Mouse (Mus musculus): ENCODE results near the gene Abca1. TPM values are rescaled to one million over a fixed set of nuclear protein-coding genes. Genes with fewer than 3 reads are reported as not detected.

Abca1 gene
- total and polyA plus RNA-seq, 3 experiments = 8.4 to 9.0 TPM; not detected in 1

GRCm38 (mm10) chr4:53009183-53009582 lies 150.5 kb downstream of the Abca1 start:
- Histone ChIP-seq H3K27me3 (ENCODE audit: control insufficient read depth in 1 of 2, insufficient read depth in 2 of 2, low read length in 2 of 2) (no peaks in the 10 kb centered on the region; a peak in 2 of 4 replicates), H3K27ac (ENCODE audit: control insufficient read depth, low read depth, low read length) (no peak overlapping the region), H3K36me3 (ENCODE audit: control insufficient read depth in 1 of 2, insufficient read depth in 2 of 2, low read length in 2 of 2) (no peaks in the 10 kb centered on the region; a peak in 1 of 4 replicates), H3K9me3 (replicated peaks; ENCODE audit: insufficient read depth, low read length) (no peaks in the 10 kb centered on the region), H3K79me2 (ENCODE audit: control insufficient read depth, insufficient read depth, low read length, poor library complexity) (peaks cover 2% of the 10 kb centered on the region; the same call in 1 of the 2 replicates), H3K4me1 (ENCODE audit: control insufficient read depth in 1 of 2, insufficient read depth in 2 of 2, low read length in 2 of 2) (peaks cover 0 to 3% of the 10 kb centered on the region in 2 experiments; a peak in 1 of 4 replicates), H3K9ac (ENCODE audit: control insufficient read depth, low read depth, low read length, poor library complexity, severe bottlenecking) (no peak overlapping the region), H3K4me3 (ENCODE audit: control insufficient read depth in 1 of 2, insufficient read depth in 1 of 2, low read depth in 2 of 2, low read length in 2 of 2) (no peak overlapping the region)
- TF ChIP-seq RAD21 (IDR thresholded peaks at IDR 0.05; ENCODE audit: low read depth, low read length) (peak; percentile 48), MAFK (IDR thresholded peaks at IDR 0.05; ENCODE audit: borderline replicate concordance, low read depth, low read length) (no peak), NELFE (IDR thresholded peaks at IDR 0.05; ENCODE audit: low read depth, low read length) (no peak), E2F4 (IDR thresholded peaks at IDR 0.05; ENCODE audit: borderline replicate concordance, low read depth, low read length) (no peak), ZC3H11A (IDR thresholded peaks at IDR 0.05; ENCODE audit: low read depth, low read length) (no peak), CTCF (IDR thresholded peaks at IDR 0.05 in 2 of 3, conservative IDR thresholded peaks at IDR 0.05 in 1 of 3; ENCODE audit: control insufficient read depth in 1 of 3, insufficient read depth in 1 of 3, low read depth in 2 of 3, low read length in 3 of 3, poor library complexity in 1 of 3, severe bottlenecking in 1 of 3) (peak in 2 of 3 experiments; percentile 7 to 37; a peak in 2 of 6 replicates), BHLHE40 (IDR thresholded peaks at IDR 0.05; ENCODE audit: borderline replicate concordance, low read depth, low read length) (no peak), POLR2AphosphoS5 (IDR thresholded peaks at IDR 0.05; ENCODE audit: borderline replicate concordance, low read depth, low read length) (no peak), RCOR1 (IDR thresholded peaks at IDR 0.05; ENCODE audit: low read depth, low read length) (no peak), TCF12 (IDR thresholded peaks at IDR 0.05; ENCODE audit: low read depth, low read length) (no peak), MXI1 (IDR thresholded peaks at IDR 0.05; ENCODE audit: low read depth, low read length) (no peak), SMC3 (IDR thresholded peaks at IDR 0.05; ENCODE audit: low read depth, low read length) (peak; percentile 34), GABPA (IDR thresholded peaks at IDR 0.05; ENCODE audit: low read depth, low read length) (no peak), HCFC1 (IDR thresholded peaks at IDR 0.05; ENCODE audit: low read depth, low read length) (no peak)
- peak; percentile 33 for DNase-seq (ENCODE audit: low read depth, low spot score)

DNA sequence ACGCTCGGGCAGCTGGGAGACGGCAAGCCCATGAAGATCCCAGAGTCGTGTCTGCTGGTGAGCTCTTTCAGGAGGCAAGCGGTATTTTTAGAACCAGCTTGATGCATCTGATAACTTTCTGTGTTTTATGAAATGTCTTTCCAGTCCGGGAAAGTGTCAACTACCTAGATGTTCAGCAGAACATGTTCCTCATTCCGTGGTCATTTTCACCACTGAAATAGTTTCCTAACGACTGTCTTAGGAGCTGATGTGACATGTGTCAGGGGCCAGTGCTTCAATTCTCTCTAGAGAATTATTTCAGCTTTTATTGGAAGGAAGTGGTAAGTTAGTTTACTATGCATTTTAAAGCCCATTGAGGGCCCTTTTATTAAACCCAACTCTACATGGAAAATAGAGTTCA lies 159.5 kb downstream of the Abca1 start:
- no peak for TF ChIP-seq ELF1 (IDR thresholded peaks at IDR 0.05; ENCODE audit: low read depth, low read length)
- TF ChIP-seq MYC (IDR thresholded peaks at IDR 0.05; ENCODE audit: low read depth, low read length) = no peak
- no peak for TF ChIP-seq TAL1 (IDR thresholded peaks at IDR 0.05; ENCODE audit: low read length)
- no peak for TF ChIP-seq USF2 (IDR thresholded peaks at IDR 0.05; ENCODE audit: borderline replicate concordance in 1 of 2, insufficient read depth in 1 of 2, low read depth in 1 of 2, low read length in 2 of 2)
- TF ChIP-seq POLR2AphosphoS5 (IDR thresholded peaks at IDR 0.05; ENCODE audit: borderline replicate concordance, low read depth, low read length) = no peak
- no peak for TF ChIP-seq CHD2 (IDR thresholded peaks at IDR 0.05; ENCODE audit: low read length)
- no peak for TF ChIP-seq MAX (IDR thresholded peaks at IDR 0.05; ENCODE audit: low read length)
- TF ChIP-seq HCFC1 (IDR thresholded peaks at IDR 0.05; ENCODE audit: low read depth, low read length) = no peak
- no peak for TF ChIP-seq NELFE (IDR thresholded peaks at IDR 0.05; ENCODE audit: low read depth, low read length)
- TF ChIP-seq MEF2A (IDR thresholded peaks at IDR 0.05; ENCODE audit: extremely low read depth, insufficient replicate concordance, low read depth, low read length, poor library complexity, severe bottlenecking) = no peak
- no peak for TF ChIP-seq MAFK (IDR thresholded peaks at IDR 0.05; ENCODE audit: borderline replicate concordance, low read depth, low read length)
- Histone ChIP-seq H3K79me2 (ENCODE audit: control insufficient read depth, insufficient read depth, low read length, poor library complexity) (no peaks in the 10 kb centered on the region), H3K36me3 (ENCODE audit: control insufficient read depth in 1 of 2, insufficient read depth in 2 of 2, low read length in 2 of 2) (no peaks in the 10 kb centered on the region), H3K9me3 (replicated peaks; ENCODE audit: insufficient read depth, low read length) (no peaks in the 10 kb centered on the region), H3K27ac (ENCODE audit: control insufficient read depth, low read depth, low read length) (no peak overlapping the region), H3K9ac (ENCODE audit: control insufficient read depth, low read depth, low read length, poor library complexity, severe bottlenecking) (no peak overlapping the region), H3K27me3 (ENCODE audit: control insufficient read depth in 1 of 2, insufficient read depth in 2 of 2, low read length in 2 of 2) (peaks cover 7 to 10% of the 10 kb centered on the region in 2 experiments), H3K4me3 (ENCODE audit: control insufficient read depth in 1 of 2, insufficient read depth in 1 of 2, low read depth in 2 of 2, low read length in 2 of 2) (no peak overlapping the region), H3K4me1 (ENCODE audit: control insufficient read depth in 1 of 2, insufficient read depth in 2 of 2, low read length in 2 of 2) (no peaks in the 10 kb centered on the region)
- no peak for DNase-seq (ENCODE audit: low read depth, low spot score)

Measured in MEL (cell line).